Mouse (Mus musculus) midbrain, embryonic 11.5 days (tissue): ENCODE data around the gene Ocel1. TPM values are rescaled to one million over a fixed set of nuclear protein-coding genes. Genes with fewer than 3 reads are reported as not detected.
A peak's percentile ranks its signal among the peaks of the same experiment; 100 is the strongest.

ENCODE experiments used
- ATAC-seq: fragments of 200-750 bp; cut with Nextera tagmentation; 2 replicates; pipeline ENCODE4 v1.8.0; 2017; ENCODE audit warnings: moderate TSS enrichment, moderate library complexity; ENCODE audit not compliant: low FRiP score
- DNase-seq: peaks from one replicate; pipeline ENCODE4 v3.0.0; 2015; ENCODE audit warnings: low spot score; ENCODE audit errors: missing footprints
- H3K27ac ChIP-seq: fragments of 300-500 bp; sonication (generic); 2 replicates; pipeline ENCODE4 v1.5.1; 2014; ENCODE audit warnings: low read depth, low read length
- H3K27me3 ChIP-seq: fragments of 300-500 bp; sonication (generic); 2 replicates; pipeline ENCODE4 v1.6.1; 2014; ENCODE audit warnings: mild to moderate bottlenecking, low read length, moderate library complexity, mixed read lengths; ENCODE audit not compliant: control insufficient read depth, insufficient read depth
- H3K36me3 ChIP-seq: fragments of 300-500 bp; sonication (generic); 2 replicates; pipeline ENCODE4 v1.6.1; 2014; ENCODE audit warnings: mild to moderate bottlenecking, low read length, moderate library complexity, mixed read lengths; ENCODE audit not compliant: control insufficient read depth, insufficient read depth
- H3K4me1 ChIP-seq: fragments of 300-500 bp; sonication (generic); 2 replicates; pipeline ENCODE4 v1.6.1; 2014; ENCODE audit warnings: low read length; ENCODE audit not compliant: control insufficient read depth, insufficient read depth
- H3K4me2 ChIP-seq: fragments of 300-500 bp; sonication (generic); 2 replicates; pipeline ENCODE4 v1.6.1; 2014; ENCODE audit warnings: mild to moderate bottlenecking, moderate library complexity
- H3K4me3 ChIP-seq: fragments of 300-500 bp; sonication (generic); 2 replicates; pipeline ENCODE4 v1.5.1; 2014; ENCODE audit warnings: low read depth, low read length
- H3K9ac ChIP-seq: fragments of 300-500 bp; sonication (generic); 2 replicates; pipeline ENCODE4 v1.6.1; 2014; ENCODE audit warnings: low read length
- H3K9me3 ChIP-seq: fragments of 300-500 bp; sonication (generic); 2 replicates; pipeline ENCODE4 v1.6.1; 2016; ENCODE audit warnings: low read length; ENCODE audit not compliant: control insufficient read depth
- WGBS: fragments of 180-500 bp; shearing (Covaris S2); extraction: QIAGEN DNeasy Blood & Tissue Kit; methylation state at CpG from one replicate; pipeline ENCODE4 v1.1.7; 2014; 5-methylcytosine and 5-hydroxymethylcytosine counted together
- polyA plus RNA-seq: library from polyadenylated mRNA; unstranded; fragments of >200 nt; fragmentation: Nextera tagmentation; extraction: Ambion mirVana; gene quantifications from 2 replicates; pipeline ENCODE4 v1.2.1, GENCODE M21; 2014

The Ocel1 gene
- polyA plus RNA-seq, 1 experiment from 2014 or later: 3.3 TPM

DNA sequence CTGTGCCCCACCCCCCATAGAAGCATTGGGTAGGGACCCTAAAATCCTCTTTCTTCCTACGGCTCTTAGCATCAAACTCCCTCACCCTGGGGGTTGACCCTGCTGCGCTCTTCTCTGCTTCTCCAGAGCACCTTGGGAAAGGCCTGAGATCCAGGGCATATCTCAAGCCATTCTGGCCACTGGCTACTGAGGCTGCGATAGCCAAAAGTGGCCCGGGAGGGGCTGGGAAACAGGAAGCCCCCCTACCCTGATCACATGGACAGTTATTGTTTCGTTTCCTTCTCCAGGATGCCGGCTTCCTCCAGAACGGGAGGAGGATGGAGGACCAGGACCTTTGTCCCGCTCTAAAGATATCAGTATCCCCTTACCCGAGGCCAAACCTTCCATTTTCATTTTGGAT, 24.5 kb downstream of the Ocel1 start, which contains the start of gene Ushbp1:
Ushbp1 (minus strand) TSS at position 174 of the 400 bp plus-strand sequence.
- H3K36me3 ChIP-seq: no peaks in the 10 kb centered on the region
- no peaks in the 10 kb centered on the region for H3K9me3 ChIP-seq
- peak within 1 kb of the TSS; percentile 83; the same call in 1 of the 2 replicates for H3K4me2 ChIP-seq
- peaks cover 9% of the 10 kb centered on the region for H3K4me1 ChIP-seq
- DNase-seq (no peak), ATAC-seq (no peak)
- H3K27me3 ChIP-seq: no peaks in the 10 kb centered on the region
- H3K27ac ChIP-seq: peak within 1 kb of the TSS; percentile 20; the same call in 1 of the 2 replicates
- peak within 1 kb of the TSS; percentile 79; the same call in 1 of the 2 replicates for H3K9ac ChIP-seq
- peak within 1 kb of the TSS; percentile 82 for H3K4me3 ChIP-seq
- 86% methylated on average over 9 of the region's 9 CpGs for WGBS

DNA sequence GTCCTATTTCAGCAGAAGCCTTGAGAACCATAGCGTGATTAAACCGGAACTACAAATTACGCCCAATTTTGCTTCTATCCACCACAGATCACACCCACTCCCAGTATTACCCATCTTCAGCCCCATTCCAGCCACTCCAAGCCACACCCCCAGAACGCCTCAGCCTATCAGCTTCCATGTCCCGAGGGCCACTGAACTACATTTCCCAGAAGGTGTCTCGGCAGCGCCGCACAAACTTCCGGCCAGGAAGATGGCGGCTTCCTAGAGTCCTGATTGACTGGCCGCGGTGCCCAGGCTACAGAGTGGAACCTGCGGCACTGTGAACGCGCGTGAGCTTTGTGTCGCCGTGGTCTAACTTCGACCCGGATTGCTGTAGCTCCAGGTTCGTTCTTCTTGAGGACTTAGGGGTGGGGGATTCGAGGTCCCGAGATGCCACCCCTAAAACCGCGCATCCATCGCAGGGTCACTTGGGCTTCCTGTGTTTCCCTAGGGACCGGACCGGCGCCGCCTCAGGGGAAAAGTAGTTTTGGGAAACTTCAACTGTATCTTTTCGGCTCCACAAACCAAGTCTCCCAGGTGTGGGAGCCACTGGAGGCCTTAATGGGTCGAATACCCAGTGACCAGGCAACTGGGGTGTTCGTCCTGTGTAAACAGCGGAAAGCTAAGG, 25.7 kb downstream of the Ocel1 start, which contains the start of gene Babam1:
Babam1 (plus strand) TSS at position 223 of the 667 bp plus-strand sequence.
- ATAC-seq (peak; percentile 97), DNase-seq (peak; percentile 97)
- Histone ChIP-seq H3K4me1 (peaks cover 9% of the 10 kb centered on the region), H3K4me2 (peak within 1 kb of the TSS; percentile 83), H3K27me3 (no peaks in the 10 kb centered on the region), H3K4me3 (peak within 1 kb of the TSS; percentile 82), H3K9ac (peak within 1 kb of the TSS; percentile 79), H3K9me3 (no peaks in the 10 kb centered on the region), H3K27ac (peak within 1 kb of the TSS; percentile 20; the same call in 1 of the 2 replicates), H3K36me3 (no peaks in the 10 kb centered on the region)
- WGBS: 1% methylated on average over 34 of the region's 34 CpGs

DNA sequence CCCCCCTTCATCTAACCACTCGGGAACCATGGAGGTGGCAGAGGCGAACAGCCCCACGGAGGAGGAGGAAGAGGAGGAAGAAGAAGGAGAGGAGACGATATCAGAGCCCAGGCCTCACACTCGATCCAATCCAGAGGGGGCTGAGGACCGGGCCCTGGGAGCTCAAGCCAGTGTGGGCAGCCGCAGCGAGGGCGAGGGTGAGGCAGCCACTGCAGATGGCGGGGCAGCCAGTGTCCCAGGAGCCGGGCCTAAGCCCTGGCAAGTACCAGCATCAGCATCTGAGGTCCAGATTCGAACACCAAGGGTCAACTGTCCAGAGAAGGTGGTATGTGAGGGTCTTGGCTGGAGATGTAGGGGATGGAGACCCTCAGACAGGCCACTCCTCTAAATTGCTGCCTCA, 26.6 kb downstream of the Ocel1 start:
- Histone ChIP-seq H3K4me2 (peak overlapping the region; percentile 83), H3K27me3 (no peaks in the 10 kb centered on the region), H3K4me1 (peaks cover 9% of the 10 kb centered on the region), H3K9ac (no peak overlapping the region), H3K36me3 (no peaks in the 10 kb centered on the region), H3K4me3 (peak overlapping the region; percentile 82; the same call in 1 of the 2 replicates), H3K27ac (no peak overlapping the region), H3K9me3 (no peaks in the 10 kb centered on the region)
- DNase-seq (no peak), ATAC-seq (no peak)
- 86% methylated on average over 12 of the region's 12 CpGs for WGBS

DNA sequence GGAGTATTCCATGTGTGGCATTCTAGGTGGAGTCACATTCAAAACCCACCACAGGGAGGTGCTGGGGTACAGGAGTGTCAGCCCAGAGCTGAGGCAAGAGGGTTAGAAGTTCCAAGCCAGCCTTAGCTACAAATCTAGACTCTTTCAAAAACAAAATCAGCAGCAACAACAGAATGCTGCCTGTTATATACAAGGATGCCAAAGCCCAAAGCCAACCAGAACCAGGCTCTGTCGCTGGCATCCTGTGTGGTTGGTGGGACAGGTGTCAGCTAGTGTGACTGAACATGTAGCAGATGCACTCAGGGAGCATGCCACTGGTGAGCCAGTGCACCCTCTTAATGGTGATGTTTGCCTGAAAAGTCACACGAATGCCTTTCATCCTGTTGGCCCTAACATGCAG, 29.7 kb downstream of the Ocel1 start:
- H3K27ac ChIP-seq: no peak overlapping the region
- H3K9me3 ChIP-seq: no peaks in the 10 kb centered on the region
- H3K27me3 ChIP-seq: no peaks in the 10 kb centered on the region
- WGBS: 96% methylated on average over 2 of the region's 2 CpGs
- H3K4me2 ChIP-seq: no peak overlapping the region
- no peak overlapping the region for H3K9ac ChIP-seq
- DNase-seq (no peak), ATAC-seq (no peak)
- no peak overlapping the region for H3K4me3 ChIP-seq
- peaks cover 13% of the 10 kb centered on the region for H3K4me1 ChIP-seq
- no peaks in the 10 kb centered on the region for H3K36me3 ChIP-seq

DNA sequence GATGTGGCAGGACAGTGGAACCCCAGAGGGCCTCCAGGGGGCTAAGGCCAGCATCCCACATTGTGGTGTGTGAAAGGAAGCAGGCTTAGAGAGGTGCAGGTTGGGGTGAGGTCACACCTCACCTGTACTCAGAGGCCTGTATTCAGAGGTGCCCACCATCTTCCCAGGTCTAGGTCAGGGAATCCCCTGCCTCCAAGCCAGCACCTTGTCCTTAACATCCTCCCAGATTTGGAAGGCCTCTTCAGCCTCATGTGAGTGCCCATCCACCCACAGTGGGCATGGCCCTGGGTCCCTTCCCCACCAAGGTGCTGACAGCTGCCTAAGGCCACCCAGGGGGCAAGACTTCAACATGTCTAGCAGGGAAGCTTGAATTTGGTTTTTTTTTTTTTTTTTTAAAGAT, 30.4 kb downstream of the Ocel1 start:
- ATAC-seq (no peak), DNase-seq (no peak)
- Histone ChIP-seq H3K27me3 (no peaks in the 10 kb centered on the region), H3K4me1 (peaks cover 10% of the 10 kb centered on the region), H3K27ac (no peak overlapping the region), H3K9me3 (no peaks in the 10 kb centered on the region), H3K9ac (no peak overlapping the region), H3K36me3 (no peaks in the 10 kb centered on the region), H3K4me2 (no peak overlapping the region), H3K4me3 (no peak overlapping the region)

DNA sequence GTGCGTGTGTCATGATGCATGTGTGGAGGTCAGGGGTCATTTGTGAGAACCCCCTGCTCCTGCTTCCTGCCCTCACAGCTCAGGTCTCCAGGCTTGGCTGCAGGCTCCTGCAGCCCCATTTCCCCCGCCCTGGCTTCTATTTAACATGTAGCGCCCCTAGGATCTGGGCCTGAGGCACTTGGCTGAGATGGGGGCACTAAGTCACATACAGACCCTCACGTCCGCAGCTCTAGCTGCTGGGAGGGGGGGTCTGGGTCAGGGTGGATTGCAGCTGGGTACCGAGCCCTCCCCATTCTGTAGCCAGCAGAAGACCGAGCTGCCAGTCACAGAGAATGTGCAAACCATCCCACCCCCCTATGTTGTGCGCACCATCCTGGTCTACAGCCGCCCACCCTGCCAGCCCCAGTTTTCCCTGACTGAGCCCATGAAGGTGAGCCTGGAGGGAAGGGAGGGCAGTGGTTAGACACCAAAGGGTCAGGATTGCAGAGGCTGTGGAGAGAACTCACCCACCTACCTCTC, 31.4 kb downstream of the Ocel1 start:
- Histone ChIP-seq H3K27ac (no peak overlapping the region), H3K9ac (peak overlapping the region; percentile 12; the same call in 1 of the 2 replicates), H3K4me1 (peaks cover 6% of the 10 kb centered on the region), H3K4me2 (no peak overlapping the region), H3K9me3 (no peaks in the 10 kb centered on the region), H3K27me3 (no peaks in the 10 kb centered on the region), H3K4me3 (no peak overlapping the region), H3K36me3 (no peaks in the 10 kb centered on the region)
- 85% methylated on average over 9 of the region's 9 CpGs for WGBS
- DNase-seq (no peak), ATAC-seq (no peak)

DNA sequence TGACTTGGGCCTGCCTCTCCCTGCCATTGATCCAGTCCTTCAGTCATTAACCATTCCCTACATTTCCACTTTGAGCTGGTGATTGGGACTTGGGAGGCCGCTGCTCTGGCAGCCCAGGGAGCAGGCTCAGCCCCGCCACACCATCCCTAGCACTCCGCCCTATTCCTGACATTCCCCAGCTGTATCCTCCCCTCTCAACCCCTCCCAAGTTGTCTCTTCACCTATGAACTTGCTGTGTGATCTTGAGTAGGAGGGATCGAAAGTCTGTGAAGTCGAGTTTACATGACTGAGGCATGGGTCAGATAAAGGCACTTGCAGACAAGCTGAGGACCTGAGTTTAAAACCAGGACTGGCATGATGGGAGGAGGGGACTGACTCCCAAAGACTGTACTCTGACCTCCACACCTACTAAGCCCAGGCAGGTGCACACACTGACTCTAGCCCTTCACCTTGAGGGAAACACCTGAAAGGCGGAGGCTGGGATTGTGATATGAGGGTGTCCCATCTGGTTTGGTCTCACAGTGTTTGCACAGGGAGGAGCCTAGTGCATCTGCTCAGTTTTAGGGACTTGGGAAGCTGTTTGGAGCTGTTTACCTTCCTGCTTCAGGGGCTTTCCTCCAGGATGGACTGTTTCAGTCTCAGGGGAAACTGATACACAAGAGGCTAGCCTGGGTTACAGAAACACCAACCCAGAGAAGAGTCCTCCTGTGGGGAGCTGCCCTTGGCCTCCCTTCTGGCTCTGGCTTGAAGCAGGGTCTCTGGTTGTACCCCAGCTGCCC, 32.2 kb downstream of the Ocel1 start:
- no peak overlapping the region for H3K4me3 ChIP-seq

DNA sequence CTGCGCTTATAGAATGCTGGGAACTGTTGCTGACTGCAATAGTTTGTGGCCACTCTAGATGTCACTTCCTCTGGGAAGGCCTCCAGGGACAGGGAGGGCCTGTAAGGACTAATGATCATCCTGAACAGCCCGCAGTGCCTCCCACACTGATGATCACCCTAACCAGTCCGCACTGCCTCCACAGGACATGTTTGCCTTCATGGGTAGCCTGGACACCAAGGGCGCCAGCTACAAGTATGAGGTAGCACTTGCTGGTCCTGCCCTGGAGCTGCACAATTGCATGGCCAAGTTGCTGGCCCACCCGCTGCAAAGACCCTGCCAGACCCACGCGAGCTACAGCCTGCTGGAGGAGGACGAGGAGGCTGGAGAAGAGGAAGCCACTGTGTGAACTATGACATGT, 32.9 kb downstream of the Ocel1 start:
- no peaks in the 10 kb centered on the region for H3K9me3 ChIP-seq
- 89% methylated on average over 8 of the region's 8 CpGs for WGBS
- no peak for ATAC-seq
- H3K4me2 ChIP-seq: no peak overlapping the region
- H3K27ac ChIP-seq: no peak overlapping the region
- no peaks in the 10 kb centered on the region for H3K27me3 ChIP-seq
- no peak overlapping the region for H3K9ac ChIP-seq
- peaks cover under 1% of the 10 kb centered on the region; the same call in 1 of the 2 replicates for H3K36me3 ChIP-seq
- no peak for DNase-seq
- no peak overlapping the region for H3K4me3 ChIP-seq
- H3K4me1 ChIP-seq: peaks cover 3% of the 10 kb centered on the region; the same call in 1 of the 2 replicates

More for the DNA sequence above, 32.2 kb downstream of the Ocel1 start:
- H3K9me3 ChIP-seq: no peaks in the 10 kb centered on the region
- H3K27me3 ChIP-seq: no peaks in the 10 kb centered on the region
- no peak overlapping the region for H3K9ac ChIP-seq
- peaks cover 3% of the 10 kb centered on the region; the same call in 1 of the 2 replicates for H3K4me1 ChIP-seq
- no peaks in the 10 kb centered on the region for H3K36me3 ChIP-seq
- WGBS: 84% methylated on average over 6 of the region's 6 CpGs
- ATAC-seq (no peak), DNase-seq (no peak)
- no peak overlapping the region for H3K27ac ChIP-seq
- H3K4me2 ChIP-seq: no peak overlapping the region

DNA sequence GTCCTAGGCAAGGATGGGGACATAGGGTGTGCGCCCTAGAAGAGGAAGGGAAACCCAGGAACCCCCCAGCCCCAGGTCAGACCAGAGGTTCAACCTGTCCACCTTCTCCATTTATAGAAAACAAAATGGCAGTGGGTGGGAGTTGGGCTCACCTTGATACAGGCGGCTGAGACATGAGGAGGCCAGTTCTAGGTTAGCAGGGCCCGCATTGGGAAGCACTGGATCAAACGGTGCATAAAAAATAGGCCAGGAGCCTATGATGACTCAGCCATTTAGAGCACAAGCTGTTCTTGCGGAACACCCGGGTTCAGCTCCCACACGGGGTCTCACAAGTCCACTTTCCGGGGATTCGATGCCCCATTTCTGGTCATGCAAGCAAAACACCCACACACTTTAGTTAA, 33.9 kb downstream of the Ocel1 start:
- H3K27me3 ChIP-seq: no peaks in the 10 kb centered on the region
- peaks cover 3% of the 10 kb centered on the region; the same call in 1 of the 2 replicates for H3K36me3 ChIP-seq
- H3K27ac ChIP-seq: no peak overlapping the region
- H3K4me1 ChIP-seq: peaks cover 3% of the 10 kb centered on the region; the same call in 1 of the 2 replicates
- no peak for DNase-seq
- no peak for ATAC-seq
- WGBS: 90% methylated on average over 9 of the region's 9 CpGs
- H3K4me2 ChIP-seq: peak overlapping the region; percentile 95
- H3K9ac ChIP-seq: no peak overlapping the region
- no peak overlapping the region for H3K4me3 ChIP-seq
- H3K9me3 ChIP-seq: no peaks in the 10 kb centered on the region
